Mouse (Mus musculus) midbrain, embryonic 16.5 days (tissue): ENCODE data around the gene Epb41l2. TPM values are rescaled to one million over a fixed set of nuclear protein-coding genes. Genes with fewer than 3 reads are reported as not detected.
A peak's percentile ranks its signal among the peaks of the same experiment; 100 is the strongest.

ENCODE experiments used
- ATAC-seq: fragments of 200-750 bp; cut with Nextera tagmentation; 2 replicates; pipeline ENCODE4 v1.8.0; 2017; ENCODE audit warnings: moderate TSS enrichment
- H3K27ac ChIP-seq: fragments of 300-500 bp; sonication (generic); 2 replicates; pipeline ENCODE4 v1.5.1; 2014; ENCODE audit warnings: mild to moderate bottlenecking, low read length, mixed read lengths
- H3K27me3 ChIP-seq: fragments of 300-500 bp; sonication (generic); 2 replicates; pipeline ENCODE4 v1.6.1; 2014; ENCODE audit warnings: low read depth, low read length, mixed read lengths; ENCODE audit not compliant: control insufficient read depth, insufficient read depth
- H3K36me3 ChIP-seq: fragments of 300-500 bp; sonication (generic); 2 replicates; pipeline ENCODE4 v1.6.1; 2014; ENCODE audit warnings: mild to moderate bottlenecking, low read length, moderate library complexity, mixed read lengths; ENCODE audit not compliant: control insufficient read depth, insufficient read depth
- H3K4me1 ChIP-seq: fragments of 300-500 bp; sonication (generic); 2 replicates; pipeline ENCODE4 v1.6.1; 2014; ENCODE audit warnings: mild to moderate bottlenecking, low read length, mixed read lengths; ENCODE audit not compliant: control insufficient read depth, insufficient read depth
- H3K4me2 ChIP-seq: fragments of 300-500 bp; sonication (generic); 2 replicates; pipeline ENCODE4 v1.6.1; 2014; ENCODE audit warnings: mild to moderate bottlenecking, low read length, mixed read lengths
- H3K4me3 ChIP-seq: fragments of 300-500 bp; sonication (generic); 2 replicates; pipeline ENCODE4 v1.5.1; 2014; ENCODE audit warnings: low read depth, mild to moderate bottlenecking, low read length, moderate library complexity, mixed read lengths
- H3K9ac ChIP-seq: fragments of 300-500 bp; sonication (generic); 2 replicates; pipeline ENCODE4 v1.6.1; 2014; ENCODE audit warnings: low read depth, low read length, mixed read lengths
- H3K9me3 ChIP-seq: fragments of 300-500 bp; sonication (generic); replicated peaks from 2 replicates; pipeline ENCODE4 v1.6.1; 2014; ENCODE audit warnings: mild to moderate bottlenecking, low read length, mixed read lengths; ENCODE audit not compliant: control insufficient read depth, poor library complexity, severe bottlenecking
- WGBS: fragments of 180-500 bp; shearing (Covaris S2); extraction: QIAGEN DNeasy Blood & Tissue Kit; methylation state at CpG from one replicate; pipeline ENCODE4 v1.1.7; 2014; 5-methylcytosine and 5-hydroxymethylcytosine counted together
- polyA plus RNA-seq: library from polyadenylated mRNA; unstranded; fragments of >200 nt; fragmentation: Nextera tagmentation; extraction: Ambion mirVana; gene quantifications from 2 replicates; pipeline ENCODE4 v1.2.1, GENCODE M21; 2015

The Epb41l2 gene
- polyA plus RNA-seq, 1 experiment from 2014 or later: 31.9 TPM

- no peak overlapping the region for H3K9ac ChIP-seq
- H3K9me3 ChIP-seq: no peaks in the 10 kb centered on the region
- 93% methylated on average over 9 of the region's 9 CpGs for WGBS
- no peaks in the 10 kb centered on the region for H3K36me3 ChIP-seq
- H3K4me1 ChIP-seq: peaks cover 2% of the 10 kb centered on the region; the same call in 1 of the 2 replicates
- ATAC-seq: no peak
- no peak overlapping the region for H3K27ac ChIP-seq
- H3K4me3 ChIP-seq: no peak overlapping the region
- no peak overlapping the region for H3K4me2 ChIP-seq
- H3K27me3 ChIP-seq: no peaks in the 10 kb centered on the region
Observed at GRCm38 (mm10) chr10:25400646-25401045, 41.0 kb downstream of the Epb41l2 start.

DNA sequence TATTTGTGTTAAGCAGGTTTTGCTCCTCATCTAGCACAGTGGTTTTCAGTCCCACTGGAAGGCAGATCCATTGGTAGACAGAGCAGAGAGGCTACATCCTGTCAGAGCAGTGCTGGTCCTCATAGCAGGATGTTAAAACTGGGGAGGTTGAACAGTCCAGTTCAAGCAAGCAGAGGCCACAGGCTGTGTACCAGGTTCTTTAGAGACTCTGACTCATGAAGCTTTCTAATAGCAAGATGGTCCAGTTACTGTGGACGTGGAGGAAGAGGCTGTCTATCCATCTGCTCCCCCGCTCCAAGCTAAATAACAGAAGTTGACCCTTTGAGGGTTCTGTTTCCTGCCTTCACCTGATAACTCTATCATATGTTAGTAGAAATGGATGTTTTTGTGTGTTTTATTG lies 41.8 kb downstream of the Epb41l2 start:
- Histone ChIP-seq H3K4me3 (no peak overlapping the region), H3K36me3 (no peaks in the 10 kb centered on the region), H3K27me3 (no peaks in the 10 kb centered on the region), H3K4me1 (peaks cover 2% of the 10 kb centered on the region; the same call in 1 of the 2 replicates), H3K9ac (no peak overlapping the region), H3K4me2 (no peak overlapping the region), H3K9me3 (no peaks in the 10 kb centered on the region), H3K27ac (no peak overlapping the region)
- 83% methylated on average over 2 of the region's 2 CpGs for WGBS
- ATAC-seq: no peak

DNA sequence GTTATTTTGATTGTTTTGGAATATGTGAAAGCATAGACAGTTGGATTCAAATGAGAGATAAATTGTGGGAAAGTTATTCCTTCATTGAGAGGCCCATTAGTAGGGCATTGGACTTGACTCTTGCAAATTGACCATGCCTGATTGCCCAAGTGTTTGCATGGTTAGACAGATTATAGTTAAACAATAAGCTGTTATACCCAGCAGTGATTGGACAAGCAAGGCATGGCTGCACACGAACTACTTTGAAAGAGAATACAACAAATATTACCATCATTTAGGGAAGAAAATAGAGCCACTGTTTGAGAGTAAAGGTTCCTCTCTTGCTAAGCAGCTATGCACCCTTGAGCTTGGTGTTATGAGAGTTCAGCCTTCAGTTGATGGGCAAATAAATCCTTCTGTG lies 43.3 kb downstream of the Epb41l2 start:
- Histone ChIP-seq H3K4me3 (no peak overlapping the region), H3K36me3 (no peaks in the 10 kb centered on the region), H3K4me2 (no peak overlapping the region), H3K9ac (no peak overlapping the region), H3K27ac (no peak overlapping the region), H3K9me3 (no peaks in the 10 kb centered on the region), H3K27me3 (no peaks in the 10 kb centered on the region), H3K4me1 (peaks cover 2% of the 10 kb centered on the region; the same call in 1 of the 2 replicates)
- 50% methylated on average over 1 of the region's 1 CpGs for WGBS
- ATAC-seq: no peak

- Histone ChIP-seq H3K4me1 (no peaks in the 10 kb centered on the region), H3K27me3 (no peaks in the 10 kb centered on the region), H3K27ac (no peak overlapping the region), H3K9ac (no peak overlapping the region), H3K36me3 (no peaks in the 10 kb centered on the region), H3K9me3 (no peaks in the 10 kb centered on the region), H3K4me3 (no peak overlapping the region), H3K4me2 (no peak overlapping the region)
- WGBS: 83% methylated on average over 15 of the region's 15 CpGs
- ATAC-seq: no peak
Observed at GRCm38 (mm10) chr10:25403813-25404701, 44.5 kb downstream of the Epb41l2 start.

DNA sequence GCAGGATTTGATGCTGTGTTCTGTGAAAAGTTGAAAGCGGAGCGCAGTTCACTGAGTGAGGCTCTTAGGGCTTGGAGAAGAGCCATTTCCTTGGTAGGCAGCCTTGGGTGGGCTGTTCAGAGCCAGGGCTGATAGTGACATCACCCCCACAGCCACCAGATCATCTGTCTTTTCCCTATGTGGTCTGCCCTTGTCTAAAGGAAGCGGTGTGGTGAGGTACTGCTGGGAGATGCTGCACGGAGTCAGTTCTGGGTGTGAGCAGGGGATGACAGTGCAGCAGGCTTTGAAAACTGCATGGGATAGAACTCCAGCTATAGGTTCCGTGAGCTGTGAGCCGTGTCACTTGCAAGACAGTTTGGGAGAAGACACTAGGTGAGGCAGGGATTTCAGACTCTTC lies 45.1 kb downstream of the Epb41l2 start:
- Histone ChIP-seq H3K4me1 (no peaks in the 10 kb centered on the region), H3K36me3 (no peaks in the 10 kb centered on the region), H3K27ac (no peak overlapping the region), H3K9me3 (no peaks in the 10 kb centered on the region), H3K27me3 (no peaks in the 10 kb centered on the region), H3K9ac (no peak overlapping the region), H3K4me3 (no peak overlapping the region), H3K4me2 (no peak overlapping the region)
- ATAC-seq: 0 out of 2 replicates have a peak, but pooled peaks have one; percentile 48
- 72% methylated on average over 6 of the region's 6 CpGs for WGBS

DNA sequence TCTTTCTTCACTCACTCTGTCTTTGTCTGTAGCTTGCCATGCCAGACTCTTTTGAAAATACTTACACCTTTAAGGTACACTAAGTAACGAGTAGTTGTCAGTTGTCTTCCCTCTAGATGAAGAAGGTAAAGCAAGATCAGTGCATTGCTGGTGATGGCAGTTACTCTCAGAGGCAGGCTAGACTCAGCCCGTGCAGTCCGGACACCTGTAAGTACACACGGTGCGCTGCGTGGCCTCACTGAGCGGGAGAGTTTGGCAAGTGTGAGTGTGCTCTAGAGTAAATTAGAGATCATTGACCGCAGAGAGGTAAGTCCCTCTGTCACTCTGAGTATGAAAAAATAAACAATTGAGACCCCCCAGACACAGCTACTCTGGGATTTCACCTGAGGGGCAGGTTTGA lies 46.0 kb downstream of the Epb41l2 start:
- Histone ChIP-seq H3K27me3 (no peaks in the 10 kb centered on the region), H3K27ac (no peak overlapping the region), H3K9ac (no peak overlapping the region), H3K4me3 (no peak overlapping the region), H3K9me3 (no peaks in the 10 kb centered on the region), H3K36me3 (no peaks in the 10 kb centered on the region), H3K4me1 (no peaks in the 10 kb centered on the region), H3K4me2 (no peak overlapping the region)
- ATAC-seq: no peak
- WGBS: 89% methylated on average over 8 of the region's 8 CpGs

DNA sequence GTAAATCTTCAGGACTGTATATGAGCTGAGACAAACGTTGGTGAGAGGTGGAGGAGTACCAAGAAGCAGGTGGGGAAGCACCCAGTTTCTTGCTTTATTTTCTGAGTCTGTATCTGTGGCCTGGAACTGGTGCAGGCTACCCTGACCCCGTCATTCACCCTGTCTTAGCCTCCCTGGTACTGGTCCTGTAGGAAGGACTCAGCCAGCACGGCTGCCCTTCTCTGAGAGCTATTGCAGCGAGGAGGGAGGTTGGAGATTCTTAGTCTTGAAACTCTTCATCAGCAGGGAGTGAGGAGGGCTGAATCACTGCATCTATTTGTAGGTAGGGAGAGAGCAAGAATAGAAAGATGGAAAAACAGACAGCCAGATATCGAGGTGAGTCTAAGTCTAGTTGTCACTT lies 47.1 kb downstream of the Epb41l2 start:
- Histone ChIP-seq H3K36me3 (no peaks in the 10 kb centered on the region), H3K27me3 (no peaks in the 10 kb centered on the region), H3K4me2 (no peak overlapping the region), H3K27ac (no peak overlapping the region), H3K9me3 (no peaks in the 10 kb centered on the region), H3K4me3 (no peak overlapping the region), H3K9ac (no peak overlapping the region), H3K4me1 (no peaks in the 10 kb centered on the region)
- no peak for ATAC-seq
- WGBS: 85% methylated on average over 5 of the region's 5 CpGs

DNA sequence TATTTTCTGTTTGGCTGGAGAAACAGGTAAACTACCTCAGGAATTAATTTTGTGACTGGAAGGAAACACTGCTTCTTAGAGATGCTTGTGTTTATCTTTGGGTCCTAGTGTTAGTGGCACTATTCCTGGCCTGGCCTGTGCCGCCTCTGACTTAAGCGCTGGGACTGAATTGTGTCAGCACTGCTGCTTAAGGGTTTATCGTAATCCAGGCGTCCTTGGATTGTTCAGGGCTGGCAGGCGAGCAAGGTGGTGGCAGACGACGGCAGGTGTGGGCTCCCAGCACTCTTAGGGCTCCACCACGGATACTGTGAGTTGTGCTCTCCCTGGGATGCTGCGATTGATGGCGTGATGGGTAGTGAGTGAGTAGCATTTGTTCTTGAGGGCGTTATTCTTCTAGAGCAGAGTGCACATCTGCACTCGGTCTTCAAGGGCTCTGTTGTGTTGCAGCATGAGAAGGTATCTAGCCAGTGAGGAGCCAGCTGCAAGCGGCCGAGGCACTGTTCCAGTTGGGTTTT lies 48.6 kb downstream of the Epb41l2 start:
- 82% methylated on average over 14 of the region's 14 CpGs for WGBS
- Histone ChIP-seq H3K27me3 (no peaks in the 10 kb centered on the region), H3K4me3 (no peak overlapping the region), H3K4me1 (no peaks in the 10 kb centered on the region), H3K4me2 (no peak overlapping the region), H3K9me3 (no peaks in the 10 kb centered on the region), H3K36me3 (no peaks in the 10 kb centered on the region), H3K9ac (no peak overlapping the region), H3K27ac (no peak overlapping the region)
- ATAC-seq: no peak

DNA sequence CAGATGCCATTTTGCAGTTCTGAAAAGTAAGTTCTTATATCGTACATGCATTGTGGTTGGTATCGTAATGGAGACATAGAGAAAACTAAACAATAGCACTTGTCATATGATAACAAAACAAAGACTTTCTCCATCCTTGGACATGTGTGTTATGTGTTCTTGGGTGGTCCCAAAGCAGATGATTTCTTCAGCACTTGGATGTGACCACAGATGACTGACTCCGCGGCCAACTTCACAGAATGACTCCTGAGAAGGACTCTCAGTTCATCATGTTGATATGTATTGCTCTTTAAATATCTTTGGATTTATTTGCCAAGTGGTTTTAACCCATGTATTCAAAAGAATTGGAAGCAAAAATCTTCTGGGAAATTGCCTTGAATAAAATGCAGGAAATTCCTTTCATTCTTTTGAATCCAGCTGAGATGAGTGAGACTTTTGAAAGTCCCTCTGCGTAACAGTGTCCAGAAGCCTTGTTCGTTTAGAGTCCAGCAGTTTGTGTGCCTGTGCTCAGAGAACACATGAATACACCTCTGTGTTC lies 52.3 kb downstream of the Epb41l2 start:
- Histone ChIP-seq H3K4me1 (no peaks in the 10 kb centered on the region), H3K9ac (no peak overlapping the region), H3K9me3 (no peaks in the 10 kb centered on the region), H3K27me3 (no peaks in the 10 kb centered on the region), H3K4me2 (no peak overlapping the region), H3K4me3 (no peak overlapping the region), H3K36me3 (no peaks in the 10 kb centered on the region), H3K27ac (no peak overlapping the region)
- ATAC-seq: no peak
- WGBS: 72% methylated on average over 6 of the region's 6 CpGs
